Mouse (Mus musculus): ENCODE results near the gene Trib2.

DNA sequence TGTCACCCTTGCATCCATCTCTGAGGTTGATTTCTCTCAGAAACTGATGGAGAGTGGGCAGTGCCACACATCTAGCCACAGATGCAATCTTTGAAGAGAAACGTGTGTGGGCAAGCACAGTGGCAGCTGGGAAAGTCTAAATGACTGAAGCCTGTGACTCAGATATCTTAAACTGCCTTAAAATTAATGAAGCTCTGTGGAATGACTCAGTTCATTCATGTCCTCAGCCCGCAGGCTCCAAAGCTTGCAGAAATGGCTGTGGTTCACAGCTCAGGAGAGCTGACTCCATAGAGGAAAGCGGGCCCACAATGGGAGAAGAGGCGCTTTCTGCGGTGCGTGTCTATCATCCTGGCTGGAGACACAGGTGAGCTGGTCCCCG, 15.9 kb upstream of the Trib2 start:
- TF ChIP-seq CTCF (IDR thresholded peaks at IDR 0.05; ENCODE audit: low read depth, low read length) (no peak), POLR2A (IDR thresholded peaks at IDR 0.05; ENCODE audit: borderline replicate concordance, low read depth, low read length) (no peak)
